Mouse (Mus musculus) thymus, postnatal 10 days (tissue): Measurements from ENCODE around the gene Gm35134.
"Not testable (repeated sequence)": the region's sequence is repeated elsewhere in the genome, so short reads cannot be mapped to it uniquely, and the experiment has no call there.

Source experiments
- DNase-seq, 2 experiments: peaks; one replicate each; pipeline ENCODE4 v3.0.0; 2021; ENCODE audit warnings: low spot score in 2 of 2

Gm35134 gene

DNA sequence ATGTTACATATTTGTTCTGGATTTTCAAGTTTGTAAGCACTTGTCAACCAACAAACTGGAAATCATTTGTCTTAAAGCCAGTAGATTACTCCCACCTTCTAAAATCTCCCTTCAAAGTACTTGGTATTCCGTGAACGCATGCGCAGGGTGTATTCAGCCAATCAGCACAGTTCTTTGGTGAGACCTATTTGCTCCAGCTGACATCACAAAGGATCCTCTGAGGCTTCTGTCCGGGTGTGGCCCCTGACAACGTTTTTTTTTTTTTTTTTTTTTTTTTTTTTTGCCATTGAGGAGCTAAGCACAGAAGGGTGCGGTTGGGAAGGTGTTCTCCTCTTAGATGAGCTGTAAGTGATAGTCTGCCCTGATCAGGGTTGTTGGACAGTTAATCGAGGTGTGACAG is at the start of gene Gm35134:
Gene Gm35134 (plus strand): TSS at position 301 of the 400 bp plus-strand sequence.
- not testable (repeated sequence) for DNase-seq
